Mouse (Mus musculus): ENCODE measurements around the gene Lix1.

GRCm38 (mm10) chr17:17490820-17491621 lies 88.5 kb downstream of the Lix1 start:
- TF ChIP-seq TAL1 (IDR thresholded peaks at IDR 0.05; ENCODE audit: low read length) (no peak), GATA1 (IDR thresholded peaks at IDR 0.05; ENCODE audit: low read length) (no peak)
